Mouse (Mus musculus): ENCODE measurements around the gene Stk16. TPM values are rescaled to one million over a fixed set of nuclear protein-coding genes. Genes with fewer than 3 reads are reported as not detected.

Stk16 gene
- polyA plus RNA-seq, 1 experiment from 2014 or later = 128 TPM

DNA sequence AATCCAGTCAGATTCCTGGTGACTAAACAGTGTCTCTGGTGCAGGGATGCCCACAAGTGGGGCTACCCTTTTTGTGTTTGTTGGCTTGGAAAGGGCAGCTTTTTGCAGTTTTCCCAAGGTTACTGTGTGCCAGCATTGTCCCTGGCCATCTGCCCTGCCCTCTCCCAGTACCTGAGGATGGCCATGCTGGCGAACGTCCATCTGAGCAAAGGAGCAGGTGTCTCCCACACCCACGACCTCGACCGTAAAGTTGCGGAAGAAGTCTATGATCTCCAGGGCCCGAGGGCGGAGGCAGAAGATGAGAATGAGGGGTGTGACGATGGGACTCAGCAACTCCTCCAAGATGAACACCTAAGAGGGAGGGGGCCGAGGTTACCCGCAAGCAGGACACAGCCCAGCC, 25.1 kb upstream of the Stk16 start:
- H3K36me3 ChIP-seq (replicated peaks; ENCODE audit: control insufficient read depth, insufficient read depth) = peaks cover 86% of the 10 kb centered on the region
- no peak overlapping the region for H3K9ac ChIP-seq
- H3K4me2 ChIP-seq (replicated peaks) = no peak overlapping the region
- DNase-seq (ENCODE audit: low spot score) = no peak
- H3K4me1 ChIP-seq (replicated peaks; ENCODE audit: control insufficient read depth, insufficient read depth, low read length) = peaks cover 6% of the 10 kb centered on the region; the same call in 1 of the 2 replicates
- ATAC-seq (ENCODE audit: low FRiP score) = no peak
- H3K9me3 ChIP-seq (ENCODE audit: control insufficient read depth, low read length) = no peaks in the 10 kb centered on the region
- H3K27ac ChIP-seq = no peak overlapping the region
- H3K4me3 ChIP-seq (replicated peaks; ENCODE audit: low read length) = no peak overlapping the region
- 93% methylated on average over 11 of the region's 11 CpGs for WGBS
- no peaks in the 10 kb centered on the region for H3K27me3 ChIP-seq (ENCODE audit: control insufficient read depth, insufficient read depth, low read length)

DNA sequence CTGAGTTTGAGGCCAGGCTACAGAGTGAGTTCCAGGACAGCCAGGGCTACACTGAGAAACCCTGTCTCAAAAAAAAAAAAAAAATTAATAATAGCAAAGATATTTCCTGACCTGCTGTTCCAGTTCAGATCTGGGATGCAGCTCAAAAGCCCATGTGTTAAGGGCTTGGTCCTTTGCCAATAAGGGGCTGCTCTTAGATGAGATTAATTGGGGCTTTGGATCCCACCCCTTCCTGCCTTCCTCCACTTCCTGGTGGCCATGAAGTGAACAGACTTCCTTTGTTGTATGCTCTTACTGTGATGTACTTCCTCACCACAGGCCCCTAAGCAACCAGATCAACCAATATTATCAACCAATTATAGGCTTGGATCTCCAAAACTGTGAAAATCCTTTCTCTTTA, 23.5 kb upstream of the Stk16 start:
- Histone ChIP-seq H3K9ac (no peak overlapping the region), H3K9me3 (ENCODE audit: control insufficient read depth, low read length) (no peaks in the 10 kb centered on the region), H3K27me3 (ENCODE audit: control insufficient read depth, insufficient read depth, low read length) (no peaks in the 10 kb centered on the region), H3K4me2 (replicated peaks) (no peak overlapping the region), H3K27ac (no peak overlapping the region), H3K4me3 (replicated peaks; ENCODE audit: low read length) (no peak overlapping the region), H3K36me3 (replicated peaks; ENCODE audit: control insufficient read depth, insufficient read depth) (peaks cover 77% of the 10 kb centered on the region), H3K4me1 (replicated peaks; ENCODE audit: control insufficient read depth, insufficient read depth, low read length) (peaks cover 13% of the 10 kb centered on the region)
- no peak for ATAC-seq (ENCODE audit: low FRiP score)
- DNase-seq (ENCODE audit: low spot score) = no peak

DNA sequence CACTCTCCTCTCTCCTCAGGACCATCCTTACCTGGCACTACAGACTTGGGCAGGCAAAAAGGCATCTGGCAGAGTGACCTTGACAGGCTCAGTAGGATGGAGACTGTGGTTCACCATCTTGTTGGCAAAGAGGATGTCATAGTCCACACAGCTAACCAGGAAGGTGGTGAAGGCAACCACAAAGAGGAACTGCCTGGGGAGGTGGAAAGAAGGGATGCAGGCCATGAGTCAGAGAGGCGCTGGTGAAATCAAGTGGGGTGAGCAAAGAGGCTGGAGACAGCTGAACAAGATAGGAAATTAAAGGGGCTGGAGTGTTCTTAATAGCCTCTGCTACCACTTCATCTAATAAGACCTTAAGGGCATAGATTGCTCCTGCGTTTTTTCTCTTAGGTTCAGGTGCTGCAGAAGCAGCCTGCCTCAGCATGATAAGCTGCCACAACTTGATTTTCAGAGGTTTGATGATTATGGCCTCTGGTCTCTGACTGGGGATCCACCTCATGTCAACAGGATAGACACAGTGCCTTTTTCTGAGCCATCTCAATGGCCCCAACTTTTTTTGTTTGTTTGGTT, 22.6 kb upstream of the Stk16 start:
- H3K4me2 ChIP-seq (replicated peaks) = no peak overlapping the region
- no peak overlapping the region for H3K27ac ChIP-seq
- DNase-seq (ENCODE audit: low spot score) = no peak
- no peak for ATAC-seq (ENCODE audit: low FRiP score)
- H3K4me3 ChIP-seq (replicated peaks; ENCODE audit: low read length) = no peak overlapping the region
- 98% methylated on average over 2 of the region's 2 CpGs for WGBS
- no peaks in the 10 kb centered on the region for H3K9me3 ChIP-seq (ENCODE audit: control insufficient read depth, low read length)
- H3K4me1 ChIP-seq (replicated peaks; ENCODE audit: control insufficient read depth, insufficient read depth, low read length) = peaks cover 20% of the 10 kb centered on the region
- peaks cover 68% of the 10 kb centered on the region for H3K36me3 ChIP-seq (replicated peaks; ENCODE audit: control insufficient read depth, insufficient read depth)
- no peak overlapping the region for H3K9ac ChIP-seq
- H3K27me3 ChIP-seq (ENCODE audit: control insufficient read depth, insufficient read depth, low read length) = no peaks in the 10 kb centered on the region

DNA sequence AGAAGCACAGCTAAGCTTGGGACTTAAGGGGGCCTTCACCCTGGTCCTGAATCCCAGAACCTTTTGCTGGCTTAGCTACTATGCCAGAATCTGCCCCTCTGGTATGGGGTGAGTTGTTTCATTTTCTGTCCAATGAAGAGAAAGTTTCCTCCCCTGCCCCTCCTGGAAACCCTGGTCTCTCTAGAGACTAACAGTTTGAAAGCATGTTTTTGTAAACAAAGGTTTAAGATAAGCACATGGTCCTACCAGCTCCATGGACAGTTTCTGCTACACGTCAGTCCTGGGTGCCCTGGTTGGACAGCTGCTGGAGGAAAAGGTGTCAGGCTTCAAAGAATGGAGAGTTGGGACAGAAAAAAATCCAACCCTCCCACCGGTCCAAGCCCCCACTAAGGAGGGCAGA, 20.1 kb upstream of the Stk16 start:
- WGBS = 76% methylated on average over 2 of the region's 2 CpGs
- Histone ChIP-seq H3K4me3 (replicated peaks; ENCODE audit: low read length) (no peak overlapping the region), H3K36me3 (replicated peaks; ENCODE audit: control insufficient read depth, insufficient read depth) (peaks cover 49% of the 10 kb centered on the region)

DNA sequence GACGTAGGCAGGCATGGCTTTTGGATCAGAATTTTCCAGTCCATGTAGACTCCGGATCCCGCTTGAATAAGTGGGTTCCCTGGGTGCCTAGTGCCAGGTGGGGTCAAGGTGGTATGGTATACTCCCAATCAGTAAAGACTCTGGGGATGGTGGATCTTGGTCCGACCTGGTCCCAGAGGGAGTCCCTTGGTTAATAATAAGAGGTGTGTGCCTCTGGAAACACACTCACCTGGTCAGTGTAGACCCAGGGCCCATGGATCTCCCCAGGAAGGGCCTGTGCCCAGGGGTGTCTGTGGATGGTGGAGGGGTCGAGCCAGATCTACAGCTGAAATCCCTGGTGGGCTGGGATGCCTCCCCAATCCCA, 19.4 kb upstream of the Stk16 start:
- peak overlapping the region; percentile 78 for H3K4me3 ChIP-seq (replicated peaks; ENCODE audit: low read length)
- H3K27me3 ChIP-seq (ENCODE audit: control insufficient read depth, insufficient read depth, low read length) = no peaks in the 10 kb centered on the region
- WGBS = 43% methylated on average over 5 of the region's 5 CpGs
- H3K9ac ChIP-seq = peak overlapping the region; percentile 89
- H3K36me3 ChIP-seq (replicated peaks; ENCODE audit: control insufficient read depth, insufficient read depth) = peaks cover 49% of the 10 kb centered on the region
- DNase-seq (ENCODE audit: low spot score) (no peak), ATAC-seq (ENCODE audit: low FRiP score) (no peak)
- H3K4me1 ChIP-seq (replicated peaks; ENCODE audit: control insufficient read depth, insufficient read depth, low read length) = peaks cover 26% of the 10 kb centered on the region
- peak overlapping the region; percentile 92 for H3K4me2 ChIP-seq (replicated peaks)
- no peaks in the 10 kb centered on the region for H3K9me3 ChIP-seq (ENCODE audit: control insufficient read depth, low read length)
- H3K27ac ChIP-seq = peak overlapping the region; percentile 96

More for the DNA sequence above, 20.1 kb upstream of the Stk16 start:
- ATAC-seq (ENCODE audit: low FRiP score) (no peak), DNase-seq (ENCODE audit: low spot score) (no peak)
- Histone ChIP-seq H3K27me3 (ENCODE audit: control insufficient read depth, insufficient read depth, low read length) (no peaks in the 10 kb centered on the region), H3K9me3 (ENCODE audit: control insufficient read depth, low read length) (no peaks in the 10 kb centered on the region), H3K4me2 (replicated peaks) (peak overlapping the region; percentile 92), H3K9ac (0 out of 2 replicates have a peak overlapping the region, but pooled peaks have one; percentile 89), H3K4me1 (replicated peaks; ENCODE audit: control insufficient read depth, insufficient read depth, low read length) (peaks cover 26% of the 10 kb centered on the region), H3K27ac (no peak overlapping the region)

DNA sequence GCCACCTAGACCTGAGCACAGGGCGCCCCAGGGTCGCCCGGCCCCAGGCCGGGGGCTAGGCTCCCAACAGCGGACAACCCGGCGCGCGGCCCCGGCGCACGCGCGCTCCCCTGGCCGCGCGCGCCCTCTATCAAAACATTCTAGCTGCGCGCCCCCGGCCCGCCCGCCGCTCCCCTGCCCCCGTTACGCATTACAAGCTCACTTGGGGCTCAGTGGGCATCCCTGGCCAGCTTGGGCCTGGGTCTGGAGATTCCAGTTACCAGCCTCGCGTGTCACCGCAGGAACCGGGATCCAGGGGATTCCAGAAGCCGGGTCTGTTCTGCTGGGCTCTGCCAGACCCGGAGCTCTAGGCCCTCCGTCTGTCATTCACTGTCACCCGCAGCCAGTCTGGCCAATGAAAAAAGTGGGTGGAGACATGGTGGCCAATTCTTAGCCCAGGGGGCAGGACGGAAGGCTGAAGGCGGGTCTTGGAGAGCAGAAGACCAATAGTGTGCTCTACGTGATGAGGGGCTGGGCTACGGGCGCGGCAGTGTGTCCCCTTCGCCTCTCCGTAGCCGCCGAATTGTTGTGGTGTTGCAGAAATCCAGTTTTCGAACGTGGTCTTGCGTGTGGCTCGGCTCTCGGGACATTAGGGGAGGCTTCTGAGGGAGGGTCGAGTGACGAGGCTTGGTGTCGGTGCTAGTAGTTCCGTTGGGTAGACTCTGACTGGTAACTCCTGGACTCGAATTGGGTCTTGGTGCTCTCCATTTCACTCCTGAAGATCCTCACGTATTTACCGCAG, 18.8 kb upstream of the Stk16 start, which contains the start of the genes Ankzf1 and Atg9a:
Gene Ankzf1, plus strand, starts transcription at position 530 of the 781 bp plus-strand sequence.
Gene Atg9a, minus strand, starts transcription at position 575 of the 781 bp plus-strand sequence.
- peaks cover 49% of the 10 kb centered on the region for H3K36me3 ChIP-seq (replicated peaks; ENCODE audit: control insufficient read depth, insufficient read depth)
- peak within 1 kb of the TSS; percentile 96 for H3K27ac ChIP-seq
- WGBS = under 1% methylated on average over 54 of the region's 56 CpGs
- peaks cover 26% of the 10 kb centered on the region for H3K4me1 ChIP-seq (replicated peaks; ENCODE audit: control insufficient read depth, insufficient read depth, low read length)
- H3K9ac ChIP-seq = peak within 1 kb of the TSS; percentile 89
- H3K4me3 ChIP-seq (replicated peaks; ENCODE audit: low read length) = peak within 1 kb of the TSS; percentile 78
- ATAC-seq (ENCODE audit: low FRiP score) (peak; percentile 99), DNase-seq (ENCODE audit: low spot score) (peak; percentile 93)
- H3K4me2 ChIP-seq (replicated peaks) = peak within 1 kb of the TSS; percentile 99
- H3K9me3 ChIP-seq (ENCODE audit: control insufficient read depth, low read length) = no peaks in the 10 kb centered on the region
- no peaks in the 10 kb centered on the region for H3K27me3 ChIP-seq (ENCODE audit: control insufficient read depth, insufficient read depth, low read length)

DNA sequence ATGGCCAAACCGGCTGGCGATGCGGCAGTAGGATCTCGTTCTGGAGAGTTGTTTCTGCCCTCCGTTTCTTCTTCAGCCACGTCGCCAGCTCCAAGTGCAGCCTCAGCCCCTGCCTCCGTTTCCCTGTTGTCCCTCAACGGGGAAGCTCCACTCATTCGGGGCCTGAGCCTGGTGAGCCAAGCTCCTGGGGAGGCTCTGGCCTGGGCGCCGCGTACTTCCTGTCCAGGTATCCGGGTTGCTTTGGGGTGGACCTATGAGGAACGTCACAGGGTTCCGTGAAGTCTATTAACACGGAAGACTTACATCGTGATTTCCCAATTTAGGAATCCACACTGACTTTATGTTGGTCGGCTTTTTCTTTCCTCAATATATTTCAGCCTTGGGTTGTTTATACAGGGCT, 18.2 kb upstream of the Stk16 start:
- WGBS = under 1% methylated on average over 19 of the region's 19 CpGs
- ATAC-seq (ENCODE audit: low FRiP score) (no peak), DNase-seq (ENCODE audit: low spot score) (peak; percentile 28)
- Histone ChIP-seq H3K9me3 (ENCODE audit: control insufficient read depth, low read length) (no peaks in the 10 kb centered on the region), H3K27me3 (ENCODE audit: control insufficient read depth, insufficient read depth, low read length) (no peaks in the 10 kb centered on the region), H3K27ac (peak overlapping the region; percentile 88), H3K4me3 (replicated peaks; ENCODE audit: low read length) (peak overlapping the region; percentile 78), H3K9ac (peak overlapping the region; percentile 82), H3K4me2 (replicated peaks) (peak overlapping the region; percentile 99), H3K36me3 (replicated peaks; ENCODE audit: control insufficient read depth, insufficient read depth) (peaks cover 48% of the 10 kb centered on the region), H3K4me1 (replicated peaks; ENCODE audit: control insufficient read depth, insufficient read depth, low read length) (peaks cover 26% of the 10 kb centered on the region)

DNA sequence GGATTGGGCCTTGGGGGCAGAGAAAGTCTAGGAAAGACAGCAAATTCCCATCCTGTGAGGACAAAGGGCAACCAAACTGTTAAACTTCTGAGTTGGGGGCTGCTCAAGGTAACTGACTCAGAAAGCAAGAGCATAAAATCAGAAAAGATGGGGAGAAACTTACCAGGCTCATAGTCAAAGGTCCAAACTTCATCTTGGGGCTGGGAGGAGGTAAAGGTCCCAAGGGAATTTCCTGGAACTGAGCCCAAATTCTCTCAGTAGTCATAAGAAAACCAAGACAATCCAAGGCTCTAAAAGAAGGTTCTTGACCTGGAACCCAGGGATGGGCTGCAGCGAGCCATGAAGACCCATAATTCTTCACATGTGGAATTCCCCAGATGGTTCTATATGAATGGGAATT, 9.4 kb upstream of the Stk16 start:
- no peak overlapping the region for H3K9ac ChIP-seq
- WGBS = 90% methylated on average over 1 of the region's 1 CpGs
- H3K4me3 ChIP-seq (replicated peaks; ENCODE audit: low read length) = no peak overlapping the region
- H3K27ac ChIP-seq = no peak overlapping the region
- H3K9me3 ChIP-seq (ENCODE audit: control insufficient read depth, low read length) = no peaks in the 10 kb centered on the region
- H3K4me2 ChIP-seq (replicated peaks) = no peak overlapping the region
- DNase-seq (ENCODE audit: low spot score) (no peak), ATAC-seq (ENCODE audit: low FRiP score) (no peak)
- H3K36me3 ChIP-seq (replicated peaks; ENCODE audit: control insufficient read depth, insufficient read depth) = peaks cover 31% of the 10 kb centered on the region
- H3K4me1 ChIP-seq (replicated peaks; ENCODE audit: control insufficient read depth, insufficient read depth, low read length) = no peaks in the 10 kb centered on the region
- no peaks in the 10 kb centered on the region for H3K27me3 ChIP-seq (ENCODE audit: control insufficient read depth, insufficient read depth, low read length)

DNA sequence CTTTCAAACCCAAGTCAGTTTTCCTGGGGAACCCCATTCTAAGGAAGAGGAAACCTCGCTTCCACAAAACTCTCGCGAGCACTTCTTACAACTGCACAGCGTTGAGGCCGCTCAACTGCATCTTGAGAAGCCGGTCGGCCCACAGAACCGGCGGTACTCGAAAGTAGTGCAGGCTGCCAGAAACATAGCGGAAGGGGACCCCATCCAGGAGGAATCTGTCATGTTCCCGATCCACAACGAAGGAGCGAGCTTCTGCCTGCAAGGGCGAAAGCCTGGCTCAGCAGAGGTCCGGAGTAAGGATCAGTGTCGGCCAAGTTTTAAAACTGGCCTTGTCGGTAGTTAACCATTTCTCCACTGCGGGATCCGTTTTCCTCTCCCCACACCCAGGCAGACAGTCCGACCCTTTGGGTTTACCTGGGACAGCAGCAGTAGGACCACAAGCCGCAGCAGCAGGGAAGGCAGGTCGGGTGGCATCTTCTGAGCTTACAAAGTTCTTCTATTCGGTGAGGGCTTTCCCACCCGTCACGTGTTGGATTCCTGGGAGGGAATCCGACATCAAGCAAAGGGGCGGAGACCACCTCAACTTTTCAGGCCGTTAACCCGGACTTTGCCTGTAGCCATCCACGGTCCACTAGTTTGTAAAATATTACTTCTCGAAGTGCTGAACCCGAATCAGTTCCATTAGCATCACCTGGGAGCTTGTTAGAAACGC, 1.5 kb upstream of the Stk16 start:
- H3K36me3 ChIP-seq (replicated peaks; ENCODE audit: control insufficient read depth, insufficient read depth) = peaks cover 22% of the 10 kb centered on the region
- no peak overlapping the region for H3K27ac ChIP-seq
- H3K4me2 ChIP-seq (replicated peaks) = peak overlapping the region; percentile 93
- no peaks in the 10 kb centered on the region for H3K27me3 ChIP-seq (ENCODE audit: control insufficient read depth, insufficient read depth, low read length)
- H3K4me3 ChIP-seq (replicated peaks; ENCODE audit: low read length) = peak overlapping the region; percentile 25
- ATAC-seq (ENCODE audit: low FRiP score) = no peak
- no peak for DNase-seq (ENCODE audit: low spot score)
- H3K9ac ChIP-seq = peak overlapping the region; percentile 52
- peaks cover 28% of the 10 kb centered on the region for H3K4me1 ChIP-seq (replicated peaks; ENCODE audit: control insufficient read depth, insufficient read depth, low read length)
- H3K9me3 ChIP-seq (ENCODE audit: control insufficient read depth, low read length) = no peaks in the 10 kb centered on the region
- WGBS = 14% methylated on average over 34 of the region's 34 CpGs

Measured in hindbrain, embryonic 14.5 days (tissue).